Mouse (Mus musculus): ENCODE measurements around the gene Leng8. TPM values are rescaled to one million over a fixed set of nuclear protein-coding genes. Genes with fewer than 3 reads are reported as not detected.

Gene Leng8
- polyA plus RNA-seq, 1 experiment from 2014 or later, result 64.4 TPM

- no peaks in the 10 kb centered on the region for H3K27me3 ChIP-seq
- H3K4me1 ChIP-seq, result peaks cover 11% of the 10 kb centered on the region
- H3K9ac ChIP-seq, result no peak overlapping the region
- H3K27ac ChIP-seq, result no peak overlapping the region
- ATAC-seq (ENCODE audit: low FRiP score, low read depth), result no peak
- no peak overlapping the region for H3K4me2 ChIP-seq (replicated peaks)
- WGBS, result 96% methylated on average over 13 of the region's 13 CpGs
- peaks cover 94% of the 10 kb centered on the region for H3K36me3 ChIP-seq
- H3K9me3 ChIP-seq, result no peaks in the 10 kb centered on the region
- H3K4me3 ChIP-seq, result no peak overlapping the region
Measured at GRCm38 (mm10) chr7:4144046-4144445, 7.2 kb downstream of the Leng8 start.

DNA sequence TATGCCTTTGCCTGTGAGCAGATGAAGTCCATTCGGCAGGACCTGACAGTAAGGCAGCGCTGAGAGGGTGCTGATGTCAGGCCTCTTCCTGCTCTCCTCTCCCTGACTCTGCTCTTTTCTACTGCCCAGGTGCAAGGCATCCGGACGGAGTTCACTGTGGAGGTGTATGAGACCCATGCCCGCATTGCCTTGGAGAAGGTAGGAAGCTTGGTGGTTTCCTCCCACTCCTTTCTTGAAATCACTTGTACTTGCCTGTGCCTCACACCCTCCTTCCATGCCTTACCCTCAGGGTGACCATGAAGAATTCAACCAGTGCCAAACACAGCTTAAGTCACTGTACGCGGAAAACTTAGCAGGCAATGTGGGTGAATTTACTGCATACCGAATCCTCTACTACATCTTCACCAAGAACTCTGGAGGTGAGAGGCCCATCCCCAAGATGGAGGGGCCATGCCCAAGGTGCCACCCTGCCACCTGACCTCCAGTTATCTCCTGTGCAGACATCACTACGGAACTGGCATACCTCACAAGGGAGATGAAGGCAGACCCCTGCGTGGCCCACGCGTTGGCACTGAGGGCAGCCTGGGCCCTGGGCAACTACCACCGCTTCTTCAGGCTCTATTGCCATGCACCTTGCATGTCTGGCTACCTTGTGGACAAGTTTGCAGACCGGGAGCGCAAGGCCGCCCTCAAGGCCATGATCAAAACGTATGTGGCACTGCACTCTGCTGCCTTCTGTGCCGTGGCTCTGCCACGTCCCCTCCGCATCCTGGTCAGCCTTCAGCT lies 8.1 kb downstream of the Leng8 start:
- Histone ChIP-seq H3K27ac (no peak overlapping the region), H3K4me1 (peaks cover 15% of the 10 kb centered on the region), H3K4me3 (no peak overlapping the region), H3K4me2 (replicated peaks) (no peak overlapping the region), H3K27me3 (no peaks in the 10 kb centered on the region), H3K36me3 (peaks cover 85% of the 10 kb centered on the region), H3K9ac (no peak overlapping the region), H3K9me3 (no peaks in the 10 kb centered on the region)
- WGBS, result 94% methylated on average over 20 of the region's 20 CpGs
- ATAC-seq (ENCODE audit: low FRiP score, low read depth), result no peak

- Histone ChIP-seq H3K4me2 (replicated peaks) (no peak overlapping the region), H3K9ac (no peak overlapping the region), H3K4me3 (no peak overlapping the region), H3K36me3 (peaks cover 78% of the 10 kb centered on the region), H3K27ac (no peak overlapping the region), H3K4me1 (peaks cover 22% of the 10 kb centered on the region), H3K9me3 (no peaks in the 10 kb centered on the region), H3K27me3 (peaks cover 3% of the 10 kb centered on the region)
- WGBS, result 71% methylated on average over 6 of the region's 6 CpGs
- no peak for ATAC-seq (ENCODE audit: low FRiP score, low read depth)
Measured at GRCm38 (mm10) chr7:4145552-4146190, 8.8 kb downstream of the Leng8 start.

- Histone ChIP-seq H3K4me2 (replicated peaks) (no peak overlapping the region), H3K9ac (no peak overlapping the region), H3K27ac (no peak overlapping the region), H3K27me3 (peaks cover 11% of the 10 kb centered on the region), H3K4me3 (no peak overlapping the region), H3K4me1 (peaks cover 29% of the 10 kb centered on the region), H3K36me3 (peaks cover 78% of the 10 kb centered on the region), H3K9me3 (no peaks in the 10 kb centered on the region)
- 91% methylated on average over 23 of the region's 23 CpGs for WGBS
- no peak for ATAC-seq (ENCODE audit: low FRiP score, low read depth)
Measured at GRCm38 (mm10) chr7:4146241-4147180, 9.7 kb downstream of the Leng8 start.

- no peak for ATAC-seq (ENCODE audit: low FRiP score, low read depth)
- Histone ChIP-seq H3K27ac (no peak overlapping the region), H3K4me2 (replicated peaks) (no peak overlapping the region), H3K36me3 (peaks cover 72% of the 10 kb centered on the region), H3K9ac (no peak overlapping the region), H3K9me3 (no peaks in the 10 kb centered on the region), H3K27me3 (peaks cover 19% of the 10 kb centered on the region), H3K4me3 (no peak overlapping the region), H3K4me1 (peaks cover 29% of the 10 kb centered on the region)
- WGBS, result 94% methylated on average over 20 of the region's 20 CpGs
Measured at GRCm38 (mm10) chr7:4147371-4147770, 10.5 kb downstream of the Leng8 start.

DNA sequence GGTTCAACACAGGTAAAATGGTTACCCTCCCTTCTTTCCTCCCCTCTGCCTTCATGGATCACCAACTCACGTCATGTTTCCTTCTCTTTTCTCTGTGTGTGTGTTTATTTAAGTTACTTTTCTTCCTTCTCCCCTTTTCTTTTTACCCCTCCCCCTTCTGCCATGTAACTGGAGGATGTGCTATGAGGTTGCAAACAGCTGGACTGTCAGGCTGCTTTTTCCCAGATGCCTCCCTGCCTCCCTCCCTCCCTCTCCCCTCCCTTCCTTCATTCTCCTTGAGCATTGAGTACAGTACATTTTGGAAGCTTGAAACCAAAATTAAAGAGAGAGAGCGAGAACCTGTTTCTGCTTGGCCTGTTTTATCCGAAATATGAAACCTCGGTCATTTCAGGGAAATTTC lies 11.0 kb downstream of the Leng8 start:
- Histone ChIP-seq H3K27ac (peak overlapping the region; percentile 89; the same call in 1 of the 2 replicates), H3K4me2 (replicated peaks) (no peak overlapping the region), H3K9ac (no peak overlapping the region), H3K36me3 (peaks cover 67% of the 10 kb centered on the region), H3K4me1 (peaks cover 29% of the 10 kb centered on the region), H3K27me3 (peaks cover 22% of the 10 kb centered on the region), H3K4me3 (peak overlapping the region; percentile 70; the same call in 1 of the 2 replicates), H3K9me3 (no peaks in the 10 kb centered on the region)
- no peak for ATAC-seq (ENCODE audit: low FRiP score, low read depth)
- 85% methylated on average over 4 of the region's 4 CpGs for WGBS

GRCm38 (mm10) chr7:4148341-4149208 lies 11.7 kb downstream of the Leng8 start:
- peak overlapping the region; percentile 70 for H3K4me3 ChIP-seq
- H3K9ac ChIP-seq, result peak overlapping the region; percentile 85
- H3K9me3 ChIP-seq, result no peaks in the 10 kb centered on the region
- H3K27me3 ChIP-seq, result peaks cover 22% of the 10 kb centered on the region
- ATAC-seq (ENCODE audit: low FRiP score, low read depth), result no peak
- peak overlapping the region; percentile 88 for H3K4me2 ChIP-seq (replicated peaks)
- H3K36me3 ChIP-seq, result peaks cover 60% of the 10 kb centered on the region
- H3K27ac ChIP-seq, result peak overlapping the region; percentile 89
- H3K4me1 ChIP-seq, result peaks cover 29% of the 10 kb centered on the region
- 27% methylated on average over 18 of the region's 18 CpGs for WGBS

DNA sequence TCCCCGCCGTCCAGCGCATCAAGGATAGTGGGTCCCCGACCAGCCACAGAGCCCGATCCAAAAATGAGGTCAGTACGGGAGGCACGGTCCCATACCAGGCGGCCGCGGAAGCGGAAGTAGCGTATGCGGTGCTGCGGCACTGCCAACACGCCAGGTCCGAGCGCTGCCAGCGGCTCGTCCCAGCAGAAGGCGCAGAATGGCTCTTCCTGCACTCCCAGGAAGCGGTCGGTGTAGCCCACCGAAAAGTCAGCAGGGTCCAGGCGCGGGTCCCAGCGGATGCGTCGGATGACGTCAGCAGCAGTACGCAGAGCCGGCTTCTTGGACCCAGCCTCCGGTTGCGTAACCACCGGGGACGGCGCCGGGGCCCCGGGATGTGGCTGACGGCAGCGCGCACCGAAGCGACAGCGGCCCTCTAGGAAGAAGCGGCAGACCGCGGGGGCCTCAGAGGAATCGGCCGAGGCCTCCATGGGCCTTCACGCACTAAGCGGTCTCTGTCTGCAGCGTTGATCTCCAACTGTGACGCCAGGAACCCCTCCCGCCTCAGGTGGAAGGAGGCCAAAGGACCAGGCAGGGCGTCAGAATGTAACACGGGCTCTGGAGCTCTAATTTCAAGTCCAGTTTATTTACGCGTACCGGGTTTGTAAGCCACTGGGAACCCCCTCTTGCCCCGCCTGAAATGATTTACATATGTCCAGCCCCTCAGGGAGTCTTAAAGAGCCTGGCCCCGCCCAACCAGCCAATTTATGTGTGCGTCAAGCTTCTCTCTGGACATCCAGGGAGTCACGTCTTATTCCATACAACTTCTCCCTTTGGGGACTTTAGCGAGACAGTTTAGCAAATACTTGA lies 12.6 kb downstream of the Leng8 start:
- Histone ChIP-seq H3K4me3 (peak overlapping the region; percentile 70), H3K9ac (peak overlapping the region; percentile 85), H3K27ac (peak overlapping the region; percentile 89), H3K27me3 (peaks cover 22% of the 10 kb centered on the region), H3K4me1 (peaks cover 29% of the 10 kb centered on the region), H3K36me3 (peaks cover 51% of the 10 kb centered on the region), H3K9me3 (no peaks in the 10 kb centered on the region), H3K4me2 (replicated peaks) (peak overlapping the region; percentile 88)
- ATAC-seq (ENCODE audit: low FRiP score, low read depth), result peak; percentile 66
- under 1% methylated on average over 63 of the region's 64 CpGs for WGBS

GRCm38 (mm10) chr7:4150059-4150541 lies 13.3 kb downstream of the Leng8 start, which contains the start of gene Leng9:
Gene Leng9 (minus strand): TSS chr7:4150374.
- Histone ChIP-seq H3K27ac (peak within 1 kb of the TSS; percentile 89), H3K4me3 (peak within 1 kb of the TSS; percentile 70), H3K36me3 (peaks cover 44% of the 10 kb centered on the region), H3K27me3 (peaks cover 22% of the 10 kb centered on the region), H3K9ac (peak within 1 kb of the TSS; percentile 85), H3K4me2 (replicated peaks) (peak within 1 kb of the TSS; percentile 88), H3K4me1 (peaks cover 29% of the 10 kb centered on the region), H3K9me3 (no peaks in the 10 kb centered on the region)
- 1% methylated on average over 14 of the region's 14 CpGs for WGBS
- peak; percentile 18; the same call in 1 of the 2 replicates for ATAC-seq (ENCODE audit: low FRiP score, low read depth)

- H3K4me3 ChIP-seq, result peak overlapping the region; percentile 70
- H3K27ac ChIP-seq, result no peak overlapping the region
- H3K4me1 ChIP-seq, result peaks cover 29% of the 10 kb centered on the region
- no peaks in the 10 kb centered on the region for H3K9me3 ChIP-seq
- ATAC-seq (ENCODE audit: low FRiP score, low read depth), result no peak
- no peak overlapping the region for H3K9ac ChIP-seq
- 12% methylated on average over 14 of the region's 14 CpGs for WGBS
- peaks cover 39% of the 10 kb centered on the region for H3K36me3 ChIP-seq
- peaks cover 22% of the 10 kb centered on the region for H3K27me3 ChIP-seq
- peak overlapping the region; percentile 88 for H3K4me2 ChIP-seq (replicated peaks)
Measured at GRCm38 (mm10) chr7:4150811-4151221, 14.0 kb downstream of the Leng8 start.

Data from limb, embryonic 13.5 days (tissue).